Mouse (Mus musculus) embryonic fibroblast, embryonic 13.5 days (primary cell): ENCODE data around the gene Scarb1. TPM values are rescaled to one million over a fixed set of nuclear protein-coding genes. Genes with fewer than 3 reads are reported as not detected.

Experiments
- H3K27ac ChIP-seq: 2 replicates; pipeline ENCODE4 v1.5.1; 2012; ENCODE audit warnings: low read length, control low read depth, inconsistent platforms; ENCODE audit not compliant: insufficient read depth
- H3K4me1 ChIP-seq: 2 replicates; pipeline ENCODE4 v1.6.1; 2011; ENCODE audit warnings: low read length; ENCODE audit not compliant: control insufficient read depth, insufficient read depth
- H3K4me3 ChIP-seq: 2 replicates; pipeline ENCODE4 v1.5.1; 2011; ENCODE audit warnings: mild to moderate bottlenecking, control low read depth, low read length; ENCODE audit not compliant: insufficient read depth
- CTCF ChIP-seq: IDR thresholded peaks from 2 replicates; pipeline ENCODE4 v1.5.1; 2011; ENCODE audit warnings: mild to moderate bottlenecking, control low read depth, low read length, moderate library complexity, borderline replicate concordance; ENCODE audit not compliant: insufficient read depth
- POLR2A ChIP-seq: IDR thresholded peaks from 2 replicates; pipeline ENCODE4 v1.6.1; 2011; ENCODE audit warnings: low read depth, mild to moderate bottlenecking, control low read depth, low read length, moderate library complexity
- polyA plus RNA-seq: library from polyadenylated mRNA; stranded (reverse); fragments of >200 nt; gene quantifications from 2 replicates; pipeline ENCODE4 v1.2.4, GENCODE M21; 2011; ENCODE audit warnings: low read depth; ENCODE audit not compliant: missing spikeins, insufficient read length

The Scarb1 gene
- polyA plus RNA-seq, 1 experiment: 47.8 TPM

DNA sequence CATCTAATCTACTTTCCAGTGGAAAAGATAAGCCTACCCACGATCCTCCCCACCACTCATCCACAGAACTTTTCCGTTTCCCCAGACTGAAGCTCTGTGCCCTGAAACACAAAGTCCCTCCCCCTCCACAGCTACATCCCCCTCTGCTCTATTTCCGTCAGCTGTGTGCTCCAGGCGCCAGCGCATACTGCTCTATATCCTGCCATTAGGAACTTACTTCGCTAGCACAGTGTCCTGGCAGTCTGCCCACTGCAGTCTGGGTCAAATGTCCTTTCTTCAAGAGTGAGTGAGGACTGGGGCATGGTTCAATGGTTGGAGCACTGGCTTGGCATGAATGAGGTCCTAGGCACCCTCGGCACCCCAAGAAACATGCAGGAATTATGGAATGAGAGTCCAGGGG lies 23.0 kb upstream of the Scarb1 start:
- H3K4me1 ChIP-seq: no peaks in the 10 kb centered on the region
- TF ChIP-seq POLR2A: no peak
- no peak for TF ChIP-seq CTCF
- no peak overlapping the region for H3K4me3 ChIP-seq
- no peak overlapping the region for H3K27ac ChIP-seq

DNA sequence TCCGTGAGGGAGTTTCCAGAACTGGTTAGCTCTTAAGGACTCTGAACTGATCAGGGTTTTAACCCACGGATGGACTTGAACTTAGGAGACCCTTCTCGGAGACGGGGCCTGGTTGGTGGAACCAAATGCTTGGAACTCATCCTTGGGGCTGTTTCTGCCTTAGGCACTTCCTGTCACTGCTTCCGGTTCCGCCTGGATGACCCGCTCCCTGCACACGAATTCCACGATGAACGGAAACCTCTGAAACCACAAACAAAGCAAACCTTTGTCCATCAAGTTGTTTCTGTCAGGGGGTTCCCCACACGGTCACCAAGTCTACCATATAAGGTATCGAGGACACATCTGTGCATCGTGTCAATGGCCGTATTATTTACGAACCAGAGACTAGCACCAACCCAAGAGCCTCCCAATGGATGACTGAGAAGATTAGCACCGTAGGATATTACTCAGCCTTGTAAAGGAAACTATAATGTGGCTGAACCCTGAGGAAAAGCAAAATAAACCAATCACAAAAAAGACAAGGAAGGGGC lies 20.2 kb upstream of the Scarb1 start:
- TF ChIP-seq CTCF (no peak), POLR2A (no peak)
- no peak overlapping the region for H3K27ac ChIP-seq
- H3K4me3 ChIP-seq: no peak overlapping the region
- no peaks in the 10 kb centered on the region for H3K4me1 ChIP-seq

DNA sequence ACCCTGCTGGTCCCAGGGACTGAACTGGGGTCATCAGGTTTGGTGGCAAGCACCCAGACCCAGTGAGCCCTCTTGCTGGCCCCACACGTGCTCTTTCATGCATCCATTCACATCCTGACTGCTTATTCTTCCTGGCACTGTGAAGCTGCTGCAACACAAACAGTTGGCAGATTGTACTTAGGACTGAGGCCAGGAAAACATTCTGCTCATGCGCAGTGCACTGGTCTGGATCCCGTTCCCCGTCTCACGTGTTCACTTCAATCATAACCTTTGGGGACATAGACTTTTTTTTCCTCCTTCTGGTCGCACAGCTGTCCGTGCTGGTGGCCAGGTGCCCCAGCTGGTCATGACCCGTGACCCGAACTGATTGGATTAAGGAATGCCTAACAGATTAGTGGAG lies 19.7 kb upstream of the Scarb1 start:
- H3K4me1 ChIP-seq: no peaks in the 10 kb centered on the region

DNA sequence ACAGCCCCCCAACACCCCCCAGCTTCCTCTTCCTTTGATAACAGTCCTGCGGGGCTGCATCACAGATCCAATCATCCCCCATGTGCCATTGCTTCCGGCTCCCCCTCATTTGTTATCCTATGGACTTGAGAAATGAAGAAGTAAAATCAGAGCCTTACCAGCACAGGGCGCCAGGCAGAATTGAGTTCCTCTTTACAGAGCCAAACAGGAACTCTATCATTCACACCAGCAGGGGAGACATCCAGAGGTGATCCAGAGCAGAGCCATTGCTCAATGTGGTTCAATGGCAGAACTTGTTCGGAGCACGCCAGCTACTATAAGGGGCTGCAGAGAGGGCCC lies 17.3 kb upstream of the Scarb1 start:
- Histone ChIP-seq H3K4me1 (no peaks in the 10 kb centered on the region), H3K27ac (no peak overlapping the region), H3K4me3 (no peak overlapping the region)
- TF ChIP-seq CTCF (no peak), POLR2A (no peak)

More for the DNA sequence above, 19.7 kb upstream of the Scarb1 start:
- Histone ChIP-seq H3K4me3 (no peak overlapping the region), H3K27ac (no peak overlapping the region)
- no peak for TF ChIP-seq CTCF
- TF ChIP-seq POLR2A: no peak

DNA sequence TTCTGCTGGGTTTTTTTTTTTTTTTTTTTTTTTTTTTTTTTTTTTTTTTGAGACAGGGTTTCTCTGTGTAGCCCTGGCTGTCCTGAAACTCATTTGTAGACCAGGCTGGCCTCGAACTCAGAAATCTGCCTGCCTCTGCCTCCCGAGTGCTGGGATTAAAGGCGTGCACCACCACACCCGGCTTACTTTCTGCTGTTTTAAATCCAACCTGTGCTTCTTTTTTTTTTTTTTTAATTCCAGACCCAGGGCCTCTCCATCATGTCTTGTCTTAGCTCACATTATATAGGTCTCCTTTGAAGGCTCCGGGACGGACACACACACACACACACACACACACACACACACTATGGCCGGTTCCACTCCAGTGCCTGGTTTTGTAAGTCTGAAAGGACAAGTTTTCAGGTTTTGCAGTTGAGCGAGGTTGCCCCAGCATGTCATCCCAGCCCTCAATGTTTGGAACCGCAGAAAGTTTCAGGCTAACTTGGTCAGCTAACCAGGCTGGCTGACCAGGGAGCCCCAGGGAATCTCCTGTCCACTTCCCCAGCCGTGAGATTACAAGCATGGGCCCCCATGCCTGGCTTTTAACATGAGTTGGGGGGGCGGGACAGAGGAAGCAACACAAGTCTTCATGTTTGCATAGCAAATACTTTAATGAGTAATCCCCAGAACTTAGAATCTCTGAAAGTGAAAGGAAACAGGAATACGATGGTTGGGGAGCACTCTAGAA lies 16.8 kb upstream of the Scarb1 start:
- no peak for TF ChIP-seq CTCF
- TF ChIP-seq POLR2A: no peak
- H3K27ac ChIP-seq: no peak overlapping the region
- no peaks in the 10 kb centered on the region for H3K4me1 ChIP-seq
- H3K4me3 ChIP-seq: no peak overlapping the region

DNA sequence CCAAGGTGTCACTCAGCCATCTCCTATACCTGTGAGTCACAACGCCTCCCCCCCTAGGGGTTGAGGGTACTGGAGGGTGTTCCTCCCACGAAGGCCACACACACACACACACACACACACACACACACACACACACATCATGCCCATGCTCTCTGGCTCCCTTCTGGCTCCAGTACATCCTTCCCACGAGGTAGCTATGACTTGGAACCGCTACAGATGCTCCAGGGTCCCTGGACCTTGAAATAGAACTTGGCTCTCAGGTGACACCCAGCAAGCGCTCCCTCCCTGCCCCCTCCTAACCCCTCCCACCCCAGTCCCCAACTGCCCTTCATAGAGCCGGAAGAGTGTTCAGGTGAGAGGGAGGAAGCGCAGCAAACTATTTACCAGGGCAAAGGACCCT lies 14.8 kb upstream of the Scarb1 start:
- H3K27ac ChIP-seq: no peak overlapping the region
- no peak overlapping the region for H3K4me3 ChIP-seq
- TF ChIP-seq POLR2A (no peak), CTCF (no peak)
- no peaks in the 10 kb centered on the region for H3K4me1 ChIP-seq

DNA sequence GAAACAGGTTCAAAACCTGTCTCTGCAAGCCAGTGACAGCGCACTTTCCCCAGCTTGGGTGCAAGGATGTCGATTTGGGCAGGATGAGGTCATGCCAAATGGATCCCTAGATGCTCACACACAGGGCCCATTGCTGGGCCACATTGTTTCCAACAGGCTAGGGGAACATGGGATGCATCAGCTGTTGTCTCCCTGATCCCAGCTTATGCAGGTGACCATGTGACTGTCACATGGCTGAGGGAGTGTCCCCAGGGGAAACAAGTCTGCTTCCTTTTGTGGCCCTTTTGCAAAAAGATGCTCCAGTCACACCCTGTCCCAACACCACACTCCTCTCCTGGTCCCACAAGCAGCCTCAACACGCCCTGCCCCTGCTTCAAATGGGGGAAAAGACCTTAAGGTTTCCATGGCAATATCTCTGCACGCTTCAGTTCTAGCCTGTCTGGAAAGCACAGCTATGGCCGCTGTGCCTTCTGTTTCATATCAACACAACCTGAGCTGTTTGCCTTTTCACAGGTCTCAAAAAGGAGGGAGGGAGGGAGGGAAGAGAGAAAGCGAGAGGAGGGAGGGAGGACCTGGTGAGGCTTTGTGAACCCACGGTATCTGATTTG lies 14.1 kb upstream of the Scarb1 start:
- Histone ChIP-seq H3K27ac (no peak overlapping the region), H3K4me3 (no peak overlapping the region), H3K4me1 (no peaks in the 10 kb centered on the region)
- no peak for TF ChIP-seq POLR2A
- TF ChIP-seq CTCF: no peak

DNA sequence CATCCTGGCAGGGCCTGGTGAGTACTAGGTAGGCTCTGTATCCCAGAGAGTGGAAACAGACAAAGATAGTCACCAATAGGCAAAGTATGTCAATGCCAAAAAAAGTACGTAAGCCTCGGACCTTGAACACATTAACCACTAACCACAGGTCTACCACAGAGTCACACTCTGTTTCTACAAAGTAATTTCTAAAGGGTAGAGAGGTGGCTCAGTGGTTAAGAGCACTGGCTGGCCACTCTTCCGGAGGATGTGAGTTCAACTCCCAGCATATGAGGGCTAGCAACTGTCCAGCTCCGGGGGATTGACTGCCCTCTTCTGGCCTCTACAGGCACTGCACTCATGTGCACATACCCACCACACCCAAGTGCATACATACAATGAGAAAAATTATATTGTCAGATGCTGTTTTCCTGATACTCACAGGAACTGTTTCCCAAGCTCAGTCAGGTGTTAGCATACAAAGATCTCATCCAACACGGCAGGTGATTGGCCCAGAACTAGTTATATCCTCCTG lies 11.9 kb upstream of the Scarb1 start:
- Histone ChIP-seq H3K4me1 (no peaks in the 10 kb centered on the region), H3K27ac (no peak overlapping the region), H3K4me3 (no peak overlapping the region)
- no peak for TF ChIP-seq CTCF
- TF ChIP-seq POLR2A: no peak

DNA sequence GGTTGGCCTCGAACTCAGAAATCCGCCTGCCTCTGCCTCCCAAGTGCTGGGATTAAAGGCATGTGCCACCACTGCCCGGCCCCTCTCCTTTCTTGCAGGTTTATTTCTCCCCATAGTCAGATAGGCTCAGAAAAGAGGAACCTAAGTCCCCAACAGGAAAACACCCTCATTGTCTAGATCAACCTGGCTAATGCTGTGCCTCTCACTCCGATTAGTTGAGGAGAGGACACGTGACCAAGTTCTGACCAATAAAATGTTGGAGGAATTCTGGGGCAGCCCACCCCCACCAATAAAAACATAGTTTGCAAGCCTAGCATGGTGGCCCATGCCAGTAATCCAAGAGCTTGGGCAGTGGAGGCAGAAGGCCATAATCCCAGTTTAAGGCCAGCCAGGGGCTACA lies 11.0 kb upstream of the Scarb1 start:
- H3K27ac ChIP-seq: no peak overlapping the region
- no peak for TF ChIP-seq POLR2A
- no peaks in the 10 kb centered on the region for H3K4me1 ChIP-seq
- no peak overlapping the region for H3K4me3 ChIP-seq

DNA sequence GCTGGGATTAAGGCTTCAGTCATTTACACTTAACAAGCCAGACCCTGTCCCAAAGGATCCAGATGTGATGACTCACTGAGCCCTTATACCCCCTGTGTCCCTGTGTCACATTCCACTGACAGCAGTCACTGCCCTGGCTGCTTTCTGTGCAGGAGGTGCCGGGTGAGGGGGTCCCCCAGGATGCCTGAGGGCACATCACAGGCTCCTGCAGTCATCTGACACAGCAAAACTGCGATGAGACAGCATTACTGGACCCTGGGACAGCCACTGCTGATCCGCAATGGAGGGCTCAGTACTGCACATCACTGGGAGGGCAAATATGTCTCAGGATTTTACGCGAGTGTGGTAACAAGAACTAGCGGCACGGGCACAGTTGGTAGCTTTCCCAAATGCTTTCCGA lies 10.2 kb upstream of the Scarb1 start:
- TF ChIP-seq CTCF (no peak), POLR2A (no peak)
- Histone ChIP-seq H3K4me3 (no peak overlapping the region), H3K27ac (peak overlapping the region; percentile 14; the same call in 1 of the 2 replicates), H3K4me1 (no peaks in the 10 kb centered on the region)
